Mouse (Mus musculus): Measurements from ENCODE around the gene Gm13693. TPM values are rescaled to one million over a fixed set of nuclear protein-coding genes. Genes with fewer than 3 reads are reported as not detected.
A peak's percentile ranks its signal among the peaks of the same experiment; 100 is the strongest.
"Not testable (repeated sequence)": the region's sequence is repeated elsewhere in the genome, so short reads cannot be mapped to it uniquely, and the experiment has no call there.

Gene Gm13693
- not detected in 2 replicates for polyA plus RNA-seq (2015; fragmentation: Nextera tagmentation; extraction: Ambion mirVana)

DNA sequence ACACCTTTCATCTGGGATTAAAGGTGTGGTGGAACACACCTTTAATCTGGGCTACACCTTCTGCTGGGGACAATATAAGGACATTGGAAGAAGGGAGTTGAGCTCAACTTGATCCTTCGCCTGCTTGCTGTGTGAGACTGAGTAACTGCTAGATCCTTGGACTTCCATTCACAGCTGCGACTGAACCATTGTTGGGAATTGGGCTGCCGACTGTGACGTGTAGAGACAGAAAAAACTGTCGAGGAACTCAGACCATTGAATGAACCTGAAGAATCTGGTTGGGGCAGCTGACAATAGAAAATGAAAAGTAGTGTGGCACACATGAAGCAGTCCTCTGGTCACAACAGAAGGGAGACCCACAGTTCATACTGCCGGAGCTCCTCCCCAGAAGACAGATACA is at the start of gene Gm13693:
TSS of gene Gm13693 (plus strand) at position 301 of the 400 bp plus-strand sequence.
- not testable (repeated sequence) for H3K9ac ChIP-seq (replicated peaks; ENCODE audit: low read depth, low read length); ATAC-seq; H3K4me2 ChIP-seq (ENCODE audit: low read length); H3K4me1 ChIP-seq (replicated peaks; ENCODE audit: control insufficient read depth, insufficient read depth, low read length); H3K9me3 ChIP-seq (ENCODE audit: control insufficient read depth, low read length); H3K27me3 ChIP-seq (replicated peaks; ENCODE audit: control insufficient read depth, insufficient read depth, low read length); H3K36me3 ChIP-seq (ENCODE audit: control insufficient read depth, insufficient read depth); H3K4me3 ChIP-seq (replicated peaks; ENCODE audit: low read length); H3K27ac ChIP-seq (ENCODE audit: low read length)
- WGBS = no CpG with 5 or more reads among the region's 6 CpGs

DNA sequence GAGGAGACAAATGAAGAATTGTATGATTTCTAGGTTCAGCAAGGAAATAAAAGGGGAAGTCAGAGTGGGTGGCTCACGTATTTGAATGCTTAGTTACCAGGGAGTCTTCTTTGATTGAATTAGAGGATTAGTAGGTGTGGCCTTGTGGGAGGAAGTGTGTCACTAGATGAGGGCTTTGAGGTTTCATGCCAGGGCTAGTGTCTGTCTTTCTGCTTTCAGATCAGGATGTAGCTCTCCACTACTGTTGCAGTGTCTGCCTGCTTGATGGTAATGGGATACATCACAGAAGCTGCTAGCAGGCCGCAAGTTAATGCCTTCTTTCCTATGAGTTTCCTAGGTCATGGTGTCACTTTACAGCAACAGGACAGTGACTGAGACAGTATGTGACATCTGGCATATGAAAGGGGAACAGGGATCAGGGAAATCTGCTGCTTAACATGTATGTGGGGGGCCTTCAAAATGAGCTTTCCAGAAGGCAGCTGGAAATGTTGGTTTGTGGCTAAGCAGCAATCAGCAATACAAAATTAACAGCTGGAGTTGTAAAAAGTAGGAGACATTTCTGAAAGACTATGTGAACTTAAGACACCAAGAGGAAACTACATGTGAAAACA is 31.7 kb upstream of the Gm13693 start:
- Histone ChIP-seq H3K36me3 (ENCODE audit: control insufficient read depth, insufficient read depth) (no peaks in the 10 kb centered on the region), H3K27me3 (replicated peaks; ENCODE audit: control insufficient read depth, insufficient read depth, low read length) (no peaks in the 10 kb centered on the region), H3K9me3 (ENCODE audit: control insufficient read depth, low read length) (no peaks in the 10 kb centered on the region), H3K27ac (ENCODE audit: low read length) (no peak overlapping the region), H3K4me1 (replicated peaks; ENCODE audit: control insufficient read depth, insufficient read depth, low read length) (no peaks in the 10 kb centered on the region), H3K4me3 (replicated peaks; ENCODE audit: low read length) (no peak overlapping the region), H3K9ac (replicated peaks; ENCODE audit: low read depth, low read length) (no peak overlapping the region), H3K4me2 (ENCODE audit: low read length) (no peak overlapping the region)
- WGBS = 53% methylated on average over 2 of the region's 2 CpGs
- ATAC-seq = no peak

DNA sequence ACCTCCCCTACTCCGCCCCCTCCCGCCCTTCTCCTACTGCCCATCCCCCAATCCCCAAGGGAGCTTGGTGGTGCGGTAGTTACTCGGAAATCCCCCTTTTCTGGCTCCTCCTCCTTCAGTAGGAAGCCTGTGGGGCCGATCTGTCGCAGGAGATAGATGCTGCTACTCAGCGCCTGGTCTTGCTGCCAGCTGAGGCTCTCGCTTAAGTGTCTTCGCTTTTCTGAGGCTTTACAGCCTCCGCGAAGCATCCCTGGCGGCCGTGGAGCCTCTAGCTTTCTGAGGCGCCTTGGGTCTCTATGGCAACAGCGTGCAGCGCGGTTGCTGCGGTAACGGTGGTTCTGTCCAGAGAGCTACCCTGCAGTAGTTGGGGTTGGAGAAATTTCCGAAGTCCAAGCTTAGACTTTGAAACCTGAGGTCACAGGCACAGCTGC is 20.4 kb upstream of the Gm13693 start, which contains the start of gene Zswim2:
TSS of gene Zswim2 (minus strand) at position 298 of the 431 bp plus-strand sequence.
- Histone ChIP-seq H3K4me3 (replicated peaks; ENCODE audit: low read length) (peak within 1 kb of the TSS; percentile 43), H3K9me3 (ENCODE audit: control insufficient read depth, low read length) (no peaks in the 10 kb centered on the region), H3K27me3 (replicated peaks; ENCODE audit: control insufficient read depth, insufficient read depth, low read length) (no peaks in the 10 kb centered on the region), H3K36me3 (ENCODE audit: control insufficient read depth, insufficient read depth) (no peaks in the 10 kb centered on the region), H3K9ac (replicated peaks; ENCODE audit: low read depth, low read length) (peak within 1 kb of the TSS; percentile 54), H3K4me1 (replicated peaks; ENCODE audit: control insufficient read depth, insufficient read depth, low read length) (peaks cover 6% of the 10 kb centered on the region), H3K4me2 (ENCODE audit: low read length) (peak within 1 kb of the TSS; percentile 68), H3K27ac (ENCODE audit: low read length) (peak within 1 kb of the TSS; percentile 50)
- WGBS = under 1% methylated on average over 20 of the region's 20 CpGs
- ATAC-seq = peak; percentile 99

DNA sequence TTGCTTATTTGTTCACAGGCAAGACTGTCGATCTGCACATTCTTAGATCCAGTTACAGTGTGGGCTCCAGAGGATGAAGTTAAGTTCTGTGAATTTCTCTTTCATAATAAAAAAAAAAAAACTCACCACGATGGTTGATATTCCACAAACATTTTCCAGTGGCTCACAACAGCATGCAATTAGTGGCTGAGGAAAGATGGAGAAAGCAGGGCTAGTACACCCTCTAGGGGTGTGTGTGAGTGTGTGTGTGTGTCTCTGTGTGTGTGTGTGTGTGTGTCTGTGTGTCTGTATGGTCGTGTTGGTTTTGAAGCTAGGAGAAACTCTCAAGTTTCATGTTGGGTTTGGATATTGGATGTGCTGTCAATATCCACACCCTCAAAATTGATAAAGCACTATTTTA is 19.9 kb upstream of the Gm13693 start:
- Histone ChIP-seq H3K9ac (replicated peaks; ENCODE audit: low read depth, low read length) (peak overlapping the region; percentile 54; the same call in 1 of the 2 replicates), H3K4me3 (replicated peaks; ENCODE audit: low read length) (peak overlapping the region; percentile 43), H3K4me1 (replicated peaks; ENCODE audit: control insufficient read depth, insufficient read depth, low read length) (peaks cover 6% of the 10 kb centered on the region), H3K9me3 (ENCODE audit: control insufficient read depth, low read length) (no peaks in the 10 kb centered on the region), H3K27me3 (replicated peaks; ENCODE audit: control insufficient read depth, insufficient read depth, low read length) (no peaks in the 10 kb centered on the region), H3K4me2 (ENCODE audit: low read length) (peak overlapping the region; percentile 68), H3K27ac (ENCODE audit: low read length) (no peak overlapping the region), H3K36me3 (ENCODE audit: control insufficient read depth, insufficient read depth) (no peaks in the 10 kb centered on the region)
- 29% methylated on average over 3 of the region's 3 CpGs for WGBS
- peak; percentile 37; the same call in 1 of the 2 replicates for ATAC-seq

DNA sequence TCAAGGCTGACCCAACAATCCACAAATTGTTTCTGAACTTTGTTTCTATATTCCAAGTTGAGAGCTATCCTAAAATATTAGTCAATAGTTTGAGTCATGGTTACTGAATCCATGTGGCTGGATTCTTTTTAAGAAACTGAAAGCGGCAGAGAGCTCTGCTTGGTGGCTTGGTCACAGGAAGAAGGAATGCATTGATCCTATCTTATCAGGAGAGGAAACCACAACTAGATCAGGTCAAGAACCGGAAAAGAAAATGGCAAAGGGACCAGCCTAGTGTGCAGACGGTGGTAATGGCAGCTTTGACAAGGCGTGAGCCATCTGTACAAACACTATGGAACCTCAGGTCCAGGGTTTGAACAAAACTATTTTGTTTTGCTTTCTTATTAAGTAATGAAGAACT is 19.5 kb upstream of the Gm13693 start:
- H3K27ac ChIP-seq (ENCODE audit: low read length) = no peak overlapping the region
- H3K4me3 ChIP-seq (replicated peaks; ENCODE audit: low read length) = no peak overlapping the region
- H3K4me1 ChIP-seq (replicated peaks; ENCODE audit: control insufficient read depth, insufficient read depth, low read length) = peaks cover 6% of the 10 kb centered on the region
- H3K9me3 ChIP-seq (ENCODE audit: control insufficient read depth, low read length) = no peaks in the 10 kb centered on the region
- no peak overlapping the region for H3K4me2 ChIP-seq (ENCODE audit: low read length)
- no peaks in the 10 kb centered on the region for H3K36me3 ChIP-seq (ENCODE audit: control insufficient read depth, insufficient read depth)
- no peak for ATAC-seq
- 78% methylated on average over 4 of the region's 4 CpGs for WGBS
- H3K9ac ChIP-seq (replicated peaks; ENCODE audit: low read depth, low read length) = no peak overlapping the region
- no peaks in the 10 kb centered on the region for H3K27me3 ChIP-seq (replicated peaks; ENCODE audit: control insufficient read depth, insufficient read depth, low read length)

DNA sequence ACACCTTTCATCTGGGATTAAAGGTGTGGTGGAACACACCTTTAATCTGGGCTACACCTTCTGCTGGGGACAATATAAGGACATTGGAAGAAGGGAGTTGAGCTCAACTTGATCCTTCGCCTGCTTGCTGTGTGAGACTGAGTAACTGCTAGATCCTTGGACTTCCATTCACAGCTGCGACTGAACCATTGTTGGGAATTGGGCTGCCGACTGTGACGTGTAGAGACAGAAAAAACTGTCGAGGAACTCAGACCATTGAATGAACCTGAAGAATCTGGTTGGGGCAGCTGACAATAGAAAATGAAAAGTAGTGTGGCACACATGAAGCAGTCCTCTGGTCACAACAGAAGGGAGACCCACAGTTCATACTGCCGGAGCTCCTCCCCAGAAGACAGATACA is 5.9 kb upstream of the Gm13693 start, which contains the start of gene Gm13698:
TSS of gene Gm13698 (plus strand) at position 301 of the 400 bp plus-strand sequence.
- ATAC-seq; H3K4me1 ChIP-seq (replicated peaks; ENCODE audit: control insufficient read depth, insufficient read depth, low read length); H3K36me3 ChIP-seq (ENCODE audit: control insufficient read depth, insufficient read depth); H3K27ac ChIP-seq (ENCODE audit: low read length); H3K4me3 ChIP-seq (replicated peaks; ENCODE audit: low read length); H3K9me3 ChIP-seq (ENCODE audit: control insufficient read depth, low read length); H3K27me3 ChIP-seq (replicated peaks; ENCODE audit: control insufficient read depth, insufficient read depth, low read length); H3K9ac ChIP-seq (replicated peaks; ENCODE audit: low read depth, low read length); H3K4me2 ChIP-seq (ENCODE audit: low read length): not testable (repeated sequence)
- WGBS = no CpG with 5 or more reads among the region's 6 CpGs

DNA sequence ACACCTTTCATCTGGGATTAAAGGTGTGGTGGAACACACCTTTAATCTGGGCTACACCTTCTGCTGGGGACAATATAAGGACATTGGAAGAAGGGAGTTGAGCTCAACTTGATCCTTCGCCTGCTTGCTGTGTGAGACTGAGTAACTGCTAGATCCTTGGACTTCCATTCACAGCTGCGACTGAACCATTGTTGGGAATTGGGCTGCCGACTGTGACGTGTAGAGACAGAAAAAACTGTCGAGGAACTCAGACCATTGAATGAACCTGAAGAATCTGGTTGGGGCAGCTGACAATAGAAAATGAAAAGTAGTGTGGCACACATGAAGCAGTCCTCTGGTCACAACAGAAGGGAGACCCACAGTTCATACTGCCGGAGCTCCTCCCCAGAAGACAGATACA is 5.7 kb downstream of the Gm13693 start, which contains the start of gene Gm13695:
TSS of gene Gm13695 (plus strand) at position 301 of the 400 bp plus-strand sequence.
- H3K27ac ChIP-seq (ENCODE audit: low read length); H3K4me3 ChIP-seq (replicated peaks; ENCODE audit: low read length); H3K9ac ChIP-seq (replicated peaks; ENCODE audit: low read depth, low read length); H3K4me1 ChIP-seq (replicated peaks; ENCODE audit: control insufficient read depth, insufficient read depth, low read length); H3K4me2 ChIP-seq (ENCODE audit: low read length); H3K9me3 ChIP-seq (ENCODE audit: control insufficient read depth, low read length); ATAC-seq; H3K27me3 ChIP-seq (replicated peaks; ENCODE audit: control insufficient read depth, insufficient read depth, low read length); H3K36me3 ChIP-seq (ENCODE audit: control insufficient read depth, insufficient read depth): not testable (repeated sequence)
- WGBS = no CpG with 5 or more reads among the region's 6 CpGs

DNA sequence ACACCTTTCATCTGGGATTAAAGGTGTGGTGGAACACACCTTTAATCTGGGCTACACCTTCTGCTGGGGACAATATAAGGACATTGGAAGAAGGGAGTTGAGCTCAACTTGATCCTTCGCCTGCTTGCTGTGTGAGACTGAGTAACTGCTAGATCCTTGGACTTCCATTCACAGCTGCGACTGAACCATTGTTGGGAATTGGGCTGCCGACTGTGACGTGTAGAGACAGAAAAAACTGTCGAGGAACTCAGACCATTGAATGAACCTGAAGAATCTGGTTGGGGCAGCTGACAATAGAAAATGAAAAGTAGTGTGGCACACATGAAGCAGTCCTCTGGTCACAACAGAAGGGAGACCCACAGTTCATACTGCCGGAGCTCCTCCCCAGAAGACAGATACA is 11.5 kb downstream of the Gm13693 start, which contains the start of gene Gm13696:
TSS of gene Gm13696 (plus strand) at position 301 of the 400 bp plus-strand sequence.
- not testable (repeated sequence) for ATAC-seq; H3K9me3 ChIP-seq (ENCODE audit: control insufficient read depth, low read length); H3K27ac ChIP-seq (ENCODE audit: low read length); H3K9ac ChIP-seq (replicated peaks; ENCODE audit: low read depth, low read length); H3K4me2 ChIP-seq (ENCODE audit: low read length); H3K27me3 ChIP-seq (replicated peaks; ENCODE audit: control insufficient read depth, insufficient read depth, low read length); H3K36me3 ChIP-seq (ENCODE audit: control insufficient read depth, insufficient read depth); H3K4me1 ChIP-seq (replicated peaks; ENCODE audit: control insufficient read depth, insufficient read depth, low read length); H3K4me3 ChIP-seq (replicated peaks; ENCODE audit: low read length)
- no CpG with 5 or more reads among the region's 6 CpGs for WGBS

DNA sequence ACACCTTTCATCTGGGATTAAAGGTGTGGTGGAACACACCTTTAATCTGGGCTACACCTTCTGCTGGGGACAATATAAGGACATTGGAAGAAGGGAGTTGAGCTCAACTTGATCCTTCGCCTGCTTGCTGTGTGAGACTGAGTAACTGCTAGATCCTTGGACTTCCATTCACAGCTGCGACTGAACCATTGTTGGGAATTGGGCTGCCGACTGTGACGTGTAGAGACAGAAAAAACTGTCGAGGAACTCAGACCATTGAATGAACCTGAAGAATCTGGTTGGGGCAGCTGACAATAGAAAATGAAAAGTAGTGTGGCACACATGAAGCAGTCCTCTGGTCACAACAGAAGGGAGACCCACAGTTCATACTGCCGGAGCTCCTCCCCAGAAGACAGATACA is 17.3 kb downstream of the Gm13693 start, which contains the start of gene Gm13694:
TSS of gene Gm13694 (plus strand) at position 301 of the 400 bp plus-strand sequence.
- H3K27me3 ChIP-seq (replicated peaks; ENCODE audit: control insufficient read depth, insufficient read depth, low read length); ATAC-seq; H3K4me2 ChIP-seq (ENCODE audit: low read length); H3K4me3 ChIP-seq (replicated peaks; ENCODE audit: low read length); H3K4me1 ChIP-seq (replicated peaks; ENCODE audit: control insufficient read depth, insufficient read depth, low read length); H3K36me3 ChIP-seq (ENCODE audit: control insufficient read depth, insufficient read depth); H3K9ac ChIP-seq (replicated peaks; ENCODE audit: low read depth, low read length); H3K27ac ChIP-seq (ENCODE audit: low read length); H3K9me3 ChIP-seq (ENCODE audit: control insufficient read depth, low read length): not testable (repeated sequence)
- no CpG with 5 or more reads among the region's 6 CpGs for WGBS

Data from forebrain, embryonic 16.5 days (tissue).